Mouse (Mus musculus) forebrain, postnatal 0 days (tissue): ENCODE measurements at regions not wholly inside any gene's neighbourhood (a gene's known extent, or its start where the extent isn't known, plus 50 kb on each side); places are given as distances from the start of the nearest gene placed in this dataset.

ENCODE experiments used
- ATAC-seq: fragments of 200-750 bp; cut with Nextera tagmentation; 2 replicates; pipeline ENCODE4 v1.8.0; 2017; ENCODE audit warnings: mild to moderate bottlenecking, moderate library complexity
- DNase-seq: peaks from one replicate; pipeline ENCODE4 v3.0.0-alpha.2; 2015
- H3K27ac ChIP-seq: fragments of 300-500 bp; sonication (generic); 2 replicates; pipeline ENCODE4 v1.5.1; 2014; ENCODE audit warnings: low read depth, mild to moderate bottlenecking, antibody characterized with exemption, low read length, moderate library complexity, mixed read lengths
- H3K27me3 ChIP-seq: fragments of 300-500 bp; sonication (generic); 2 replicates; pipeline ENCODE4 v1.6.1; 2014; ENCODE audit warnings: mild to moderate bottlenecking, low read length, mixed read lengths; ENCODE audit not compliant: insufficient read depth
- H3K36me3 ChIP-seq: fragments of 300-500 bp; sonication (generic); 2 replicates; pipeline ENCODE4 v1.6.1; 2014; ENCODE audit warnings: mild to moderate bottlenecking, moderate library complexity; ENCODE audit not compliant: insufficient read depth
- H3K4me1 ChIP-seq: fragments of 300-500 bp; sonication (generic); 2 replicates; pipeline ENCODE4 v1.6.1; 2014; ENCODE audit warnings: antibody characterized with exemption; ENCODE audit not compliant: insufficient read depth
- H3K4me2 ChIP-seq: fragments of 300-500 bp; sonication (generic); 2 replicates; pipeline ENCODE4 v1.6.1; 2014; ENCODE audit warnings: low read depth, mild to moderate bottlenecking, moderate library complexity
- H3K4me3 ChIP-seq: fragments of 300-500 bp; sonication (generic); 2 replicates; pipeline ENCODE4 v1.5.1; 2014; ENCODE audit warnings: low read depth, low read length, mixed read lengths
- H3K9ac ChIP-seq: fragments of 300-500 bp; sonication (generic); 2 replicates; pipeline ENCODE4 v1.6.1; 2014; ENCODE audit warnings: mild to moderate bottlenecking
- H3K9me3 ChIP-seq: fragments of 300-500 bp; sonication (generic); 2 replicates; pipeline ENCODE4 v1.6.1; 2016; ENCODE audit warnings: low read length
- CTCF ChIP-seq: sonication (generic); IDR thresholded peaks from 2 replicates; pipeline ENCODE4 v1.5.1; 2016; ENCODE audit warnings: antibody characterized with exemption, control low read depth, low read depth
- WGBS: fragments of 180-500 bp; shearing (Covaris S2); extraction: QIAGEN DNeasy Blood & Tissue Kit; methylation state at CpG from one replicate; pipeline ENCODE4 v1.1.7; 2014; 5-methylcytosine and 5-hydroxymethylcytosine counted together

GRCm38 (mm10) chr12:59530521-59530920 is 311.0 kb upstream of the Fbxo33 start:
- TF ChIP-seq CTCF, result no peak
- ATAC-seq, result no peak
- 84% methylated on average over 4 of the region's 4 CpGs for WGBS

GRCm38 (mm10) chr12:59523368-59523767 is 303.8 kb upstream of the Fbxo33 start:
- no peak overlapping the region for H3K4me3 ChIP-seq
- DNase-seq, result no peak
- 89% methylated on average over 2 of the region's 2 CpGs for WGBS
- H3K27me3 ChIP-seq, result no peaks in the 10 kb centered on the region
- no peaks in the 10 kb centered on the region for H3K36me3 ChIP-seq
- no peak for ATAC-seq
- H3K27ac ChIP-seq, result no peak overlapping the region
- no peak overlapping the region for H3K9ac ChIP-seq
- no peak for TF ChIP-seq CTCF
- H3K9me3 ChIP-seq, result no peaks in the 10 kb centered on the region
- no peaks in the 10 kb centered on the region for H3K4me1 ChIP-seq
- H3K4me2 ChIP-seq, result no peak overlapping the region

More at GRCm38 (mm10) chr12:59530521-59530920, 311.0 kb upstream of the Fbxo33 start:
- no peak overlapping the region for H3K4me2 ChIP-seq
- no peak for DNase-seq
- H3K27ac ChIP-seq, result no peak overlapping the region
- no peak overlapping the region for H3K4me3 ChIP-seq
- no peaks in the 10 kb centered on the region for H3K27me3 ChIP-seq
- H3K36me3 ChIP-seq, result no peaks in the 10 kb centered on the region
- H3K4me1 ChIP-seq, result no peaks in the 10 kb centered on the region
- H3K9me3 ChIP-seq, result no peaks in the 10 kb centered on the region
- H3K9ac ChIP-seq, result no peak overlapping the region

- H3K27ac ChIP-seq, result no peak overlapping the region
- no peaks in the 10 kb centered on the region for H3K4me1 ChIP-seq
- H3K9me3 ChIP-seq, result no peaks in the 10 kb centered on the region
- no peak overlapping the region for H3K4me2 ChIP-seq
- no peak for TF ChIP-seq CTCF
- no peak overlapping the region for H3K4me3 ChIP-seq
- 92% methylated on average over 3 of the region's 3 CpGs for WGBS
- no peaks in the 10 kb centered on the region for H3K27me3 ChIP-seq
- no peaks in the 10 kb centered on the region for H3K36me3 ChIP-seq
- H3K9ac ChIP-seq, result no peak overlapping the region
- DNase-seq, result no peak
- no peak for ATAC-seq
These were observed 302.4 kb upstream of the Fbxo33 start for GRCm38 (mm10) chr12:59521946-59522345.

- H3K9me3 ChIP-seq, result no peaks in the 10 kb centered on the region
- H3K4me2 ChIP-seq, result no peak overlapping the region
- no peak overlapping the region for H3K4me3 ChIP-seq
- H3K9ac ChIP-seq, result no peak overlapping the region
- H3K36me3 ChIP-seq, result no peaks in the 10 kb centered on the region
- H3K4me1 ChIP-seq, result 0 out of 2 replicates have a peak, but pooled peaks cover 3% of the 10 kb centered on the region
- DNase-seq, result peak; percentile 49
- ATAC-seq, result peak; percentile 45
- TF ChIP-seq CTCF, result peak; percentile 44
- H3K27ac ChIP-seq, result no peak overlapping the region
- WGBS, result 80% methylated on average over 4 of the region's 4 CpGs
- H3K27me3 ChIP-seq, result no peaks in the 10 kb centered on the region
These were observed 290.3 kb upstream of the Fbxo33 start for GRCm38 (mm10) chr12:59509857-59510256.

DNA sequence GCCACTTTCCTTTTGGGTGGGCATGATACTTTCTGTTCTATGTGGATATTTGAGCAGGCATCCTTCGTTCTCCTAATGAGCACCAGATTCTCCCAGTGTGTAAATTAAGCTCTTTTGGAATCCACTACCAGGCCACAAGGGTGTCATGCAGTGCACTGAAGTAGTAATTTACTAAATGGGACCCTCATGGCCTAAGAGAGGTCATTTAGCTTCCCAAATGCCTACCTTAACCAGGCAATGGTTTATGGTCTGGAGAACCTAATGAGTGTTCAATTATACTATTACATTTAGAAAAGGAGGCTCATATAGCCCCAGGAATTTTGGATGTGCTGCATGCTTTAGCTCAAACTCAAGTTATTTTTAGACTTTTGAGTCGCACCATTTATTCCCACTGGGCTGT is 289.6 kb upstream of the Fbxo33 start:
- Histone ChIP-seq H3K36me3 (no peaks in the 10 kb centered on the region), H3K4me2 (no peak overlapping the region), H3K9me3 (no peaks in the 10 kb centered on the region), H3K27me3 (no peaks in the 10 kb centered on the region), H3K9ac (no peak overlapping the region), H3K4me1 (0 out of 2 replicates have a peak, but pooled peaks cover 3% of the 10 kb centered on the region), H3K4me3 (no peak overlapping the region), H3K27ac (no peak overlapping the region)
- ATAC-seq (no peak), DNase-seq (no peak)
- no peak for TF ChIP-seq CTCF
- 80% methylated on average over 2 of the region's 2 CpGs for WGBS

DNA sequence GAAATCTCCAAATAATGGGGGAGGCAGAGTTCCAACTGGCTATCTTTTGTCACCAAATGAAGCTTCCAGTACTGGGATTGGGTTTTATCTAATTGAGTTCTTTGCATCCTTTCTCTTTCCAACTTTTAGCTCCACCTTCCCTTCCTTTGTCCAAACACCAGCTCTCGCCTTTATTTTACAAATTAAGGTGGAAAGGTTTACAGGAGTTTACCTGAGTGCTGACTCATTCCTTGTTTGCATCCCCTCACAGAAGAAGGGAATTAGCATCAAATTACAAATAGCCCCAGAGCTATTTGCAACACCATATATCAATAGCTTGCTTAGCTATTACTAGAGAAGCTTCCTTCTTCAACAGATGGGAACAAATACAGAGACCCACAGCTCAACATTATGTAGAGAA is 287.9 kb upstream of the Fbxo33 start:
- DNase-seq, result no peak
- WGBS, result 32% methylated on average over 1 of the region's 1 CpGs
- Histone ChIP-seq H3K4me2 (no peak overlapping the region), H3K4me1 (0 out of 2 replicates have a peak, but pooled peaks cover 3% of the 10 kb centered on the region), H3K9me3 (no peaks in the 10 kb centered on the region), H3K9ac (no peak overlapping the region), H3K27me3 (no peaks in the 10 kb centered on the region), H3K36me3 (no peaks in the 10 kb centered on the region), H3K4me3 (no peak overlapping the region), H3K27ac (no peak overlapping the region)
- ATAC-seq, result no peak
- no peak for TF ChIP-seq CTCF

- no peaks in the 10 kb centered on the region for H3K27me3 ChIP-seq
- DNase-seq, result no peak
- H3K4me2 ChIP-seq, result no peak overlapping the region
- no peaks in the 10 kb centered on the region for H3K36me3 ChIP-seq
- no peak for ATAC-seq
- no peak overlapping the region for H3K4me3 ChIP-seq
- 98% methylated on average over 1 of the region's 1 CpGs for WGBS
- H3K9me3 ChIP-seq, result no peaks in the 10 kb centered on the region
- TF ChIP-seq CTCF, result no peak
- H3K27ac ChIP-seq, result no peak overlapping the region
- no peaks in the 10 kb centered on the region for H3K4me1 ChIP-seq
- no peak overlapping the region for H3K9ac ChIP-seq
These were observed 277.9 kb upstream of the Fbxo33 start for GRCm38 (mm10) chr12:59497434-59497833.

- peak; percentile 36 for DNase-seq
- no peak overlapping the region for H3K27ac ChIP-seq
These were observed 268.5 kb upstream of the Fbxo33 start for GRCm38 (mm10) chr12:59488019-59488418.

More at GRCm38 (mm10) chr12:59488019-59488418, 268.5 kb upstream of the Fbxo33 start:
- WGBS, result 60% methylated on average over 6 of the region's 6 CpGs
- no peaks in the 10 kb centered on the region for H3K9me3 ChIP-seq
- H3K36me3 ChIP-seq, result no peaks in the 10 kb centered on the region
- H3K4me2 ChIP-seq, result no peak overlapping the region
- no peak for TF ChIP-seq CTCF
- H3K4me3 ChIP-seq, result no peak overlapping the region
- H3K27me3 ChIP-seq, result no peaks in the 10 kb centered on the region
- ATAC-seq, result peak; percentile 52; the same call in 1 of the 2 replicates
- H3K9ac ChIP-seq, result no peak overlapping the region
- H3K4me1 ChIP-seq, result no peaks in the 10 kb centered on the region
